Mouse (Mus musculus) heart, postnatal 0 days (tissue): ENCODE measurements around the gene Gabarapl1.

Experiments
- CTCF ChIP-seq: IDR thresholded peaks from 2 replicates; pipeline ENCODE4 v1.5.1; 2016; ENCODE audit warnings: antibody characterized with exemption, control low read depth, low read depth
- EP300 ChIP-seq: IDR thresholded peaks from 2 replicates; pipeline ENCODE4 v1.6.1; 2016; ENCODE audit warnings: antibody characterized with exemption, low read depth

DNA sequence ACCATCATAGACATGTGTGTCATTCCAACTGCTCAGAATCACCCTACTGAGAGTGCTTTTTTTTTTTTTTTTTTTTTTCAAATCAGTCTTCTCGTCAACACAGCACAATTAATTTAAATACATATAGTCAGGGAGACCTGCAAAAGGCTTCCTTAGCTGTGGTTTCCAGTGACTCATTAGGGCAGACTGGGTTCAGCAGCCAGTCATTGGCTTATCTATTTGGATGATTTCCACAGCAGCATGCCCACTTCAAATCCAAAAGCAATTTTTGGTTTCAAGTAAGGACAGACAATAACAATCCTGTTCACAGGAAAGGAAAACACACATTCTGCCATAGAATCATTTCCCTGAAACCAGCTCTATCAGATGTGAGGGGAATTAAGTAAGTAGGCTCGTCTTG, 18.6 kb upstream of the Gabarapl1 start:
- TF ChIP-seq EP300 (no peak), CTCF (no peak)
